Mouse (Mus musculus) ZHBTc4 (cell line): ENCODE measurements around the gene Mum1l1.
A peak's percentile ranks its signal among the peaks of the same experiment; 100 is the strongest.

Experiments
- DNase-seq: peaks from one replicate; pipeline ENCODE4 v3.0.0-alpha.2; 2011; ENCODE audit warnings: low read depth, low spot score

Gene Mum1l1

GRCm38 (mm10) chrX:139209829-139210225, at the start of gene Mum1l1:
TSS of gene Mum1l1 (plus strand) at chrX:139210042.
- peak; percentile 76 for DNase-seq

GRCm38 (mm10) chrX:139178928-139179327, 30.9 kb upstream of the Mum1l1 start, which contains the start of gene 4933428M09Rik:
TSS of gene 4933428M09Rik (plus strand) at chrX:139179228.
- DNase-seq: peak; percentile 2

GRCm38 (mm10) chrX:139191506-139191905, 18.3 kb upstream of the Mum1l1 start:
- DNase-seq: peak; percentile 47

- no peak for DNase-seq
These were observed 15.1 kb upstream of the Mum1l1 start for GRCm38 (mm10) chrX:139194572-139195279.

- DNase-seq: peak; percentile 11
These were observed 532 bp upstream of the Mum1l1 start for GRCm38 (mm10) chrX:139209191-139209828.

GRCm38 (mm10) chrX:139214765-139215164, 4.9 kb downstream of the Mum1l1 start:
- no peak for DNase-seq

- DNase-seq: no peak
These were observed 6.6 kb downstream of the Mum1l1 start for GRCm38 (mm10) chrX:139216409-139216808.

GRCm38 (mm10) chrX:139216991-139217593, 7.2 kb downstream of the Mum1l1 start:
- DNase-seq: peak; percentile 83

GRCm38 (mm10) chrX:139217776-139218175, 7.9 kb downstream of the Mum1l1 start:
- no peak for DNase-seq

GRCm38 (mm10) chrX:139219017-139219416, 9.2 kb downstream of the Mum1l1 start:
- DNase-seq: peak; percentile 63

GRCm38 (mm10) chrX:139220830-139221229, 11.0 kb downstream of the Mum1l1 start:
- no peak for DNase-seq

GRCm38 (mm10) chrX:139221893-139222292, 12.1 kb downstream of the Mum1l1 start:
- DNase-seq: no peak

GRCm38 (mm10) chrX:139231143-139231542, 21.3 kb downstream of the Mum1l1 start:
- DNase-seq: peak; percentile 87

GRCm38 (mm10) chrX:139247294-139247693, 37.5 kb downstream of the Mum1l1 start:
- peak; percentile 74 for DNase-seq

GRCm38 (mm10) chrX:139257072-139257471, 47.2 kb downstream of the Mum1l1 start:
- no peak for DNase-seq

- no peak for DNase-seq
These were observed 72.1 kb downstream of the Mum1l1 start for GRCm38 (mm10) chrX:139281966-139282365.
